19 mouse cellular contexts compared by ENCODE assay signal in genomic region chr3:120019826-120020683, GRCm38 (mm10).
DNase-seq lines count a peak whose midpoint lies in the region; ATAC-seq and TF ChIP-seq lines count a peak whose summit lies in the region.
"Had no signal": no experiment of that assay in that cellular context is flagged by ENCODE, and none has a peak within 500 bp of the region (broad histone marks: within the 10 kb centered on the region; RNA-seq: fewer than 3 reads in every experiment).

No protein-coding gene starts in this region.

- no peak for TF ChIP-seq CTCF in midbrain, postnatal 0 days (IDR thresholded peaks at IDR 0.05)

- no peaks in the 10 kb centered on the region for H3K27me3 ChIP-seq in hindbrain, embryonic 12.5 days
- H3K27me3 ChIP-seq in hindbrain, embryonic 10.5 days (ENCODE audit: insufficient read depth, poor library complexity, severe bottlenecking), result no peaks in the 10 kb centered on the region
- no peaks in the 10 kb centered on the region for H3K27me3 ChIP-seq in hindbrain, embryonic 14.5 days (ENCODE audit: control insufficient read depth, insufficient read depth, low read length)
- H3K27me3 ChIP-seq in midbrain, postnatal 0 days (ENCODE audit: insufficient read depth, low read length), result no peaks in the 10 kb centered on the region
- H3K27me3 ChIP-seq: embryonic facial prominence, embryonic 12.5 days; heart, embryonic 15.5 days; limb, embryonic 12.5 days; liver, embryonic 13.5 days had no signal

- H3K27ac ChIP-seq in hindbrain, embryonic 12.5 days, result no peak overlapping the region
- no peak overlapping the region for H3K27ac ChIP-seq in hindbrain, embryonic 10.5 days
- H3K27ac ChIP-seq in hindbrain, embryonic 14.5 days, result peak overlapping the region; percentile 11
- peak overlapping the region; percentile 4; the same call in 1 of the 2 replicates for H3K27ac ChIP-seq in midbrain, postnatal 0 days (ENCODE audit: low read depth, low read length)
- H3K27ac ChIP-seq: embryonic facial prominence, embryonic 12.5 days; heart, embryonic 15.5 days; limb, embryonic 12.5 days; liver, embryonic 13.5 days had no signal

- H3K4me3 ChIP-seq in hindbrain, embryonic 12.5 days, result no peak overlapping the region
- no peak overlapping the region for H3K4me3 ChIP-seq in hindbrain, embryonic 10.5 days
- H3K4me3 ChIP-seq in hindbrain, embryonic 14.5 days (replicated peaks; ENCODE audit: low read length), result no peak overlapping the region
- H3K4me3 ChIP-seq in midbrain, postnatal 0 days (ENCODE audit: low read depth, low read length), result no peak overlapping the region
- H3K4me3 ChIP-seq: embryonic facial prominence, embryonic 12.5 days; heart, embryonic 15.5 days; limb, embryonic 12.5 days; liver, embryonic 13.5 days had no signal

- peaks cover 5% of the 10 kb centered on the region; the same call in 1 of the 2 replicates for H3K4me1 ChIP-seq in hindbrain, embryonic 12.5 days
- no peaks in the 10 kb centered on the region for H3K4me1 ChIP-seq in hindbrain, embryonic 10.5 days (replicated peaks)
- peaks cover 11% of the 10 kb centered on the region; the same call in 1 of the 2 replicates for H3K4me1 ChIP-seq in hindbrain, embryonic 14.5 days (replicated peaks; ENCODE audit: control insufficient read depth, insufficient read depth, low read length)
- no peaks in the 10 kb centered on the region for H3K4me1 ChIP-seq in midbrain, postnatal 0 days (ENCODE audit: insufficient read depth, low read length)
- H3K4me1 ChIP-seq: embryonic facial prominence, embryonic 12.5 days; heart, embryonic 15.5 days; limb, embryonic 12.5 days; liver, embryonic 13.5 days had no signal

- DNase-seq in hindbrain, embryonic 10.5 days (ENCODE audit: low spot score), result no peak
- DNase-seq in R1 (ENCODE audit: low read depth, low spot score), result peak; percentile 38
- peak; percentile 42 for DNase-seq in hindbrain, embryonic 14.5 days (ENCODE audit: low spot score)
- peak; percentile 27 for DNase-seq in midbrain, postnatal 0 days (ENCODE audit: low spot score)
- no peak for DNase-seq in adrenal gland, adult 8-10 months
- no peak for DNase-seq in ovary, postnatal 10 days (ENCODE audit: low spot score)
- DNase-seq: B cell, adult 2 months; cerebellum, adult 8-10 months; gastrocnemius, postnatal 25 days; kidney, adult 11 months; liver, embryonic 13.5 days; lung, embryonic 14.5 days; lung, postnatal 36 days; right cerebral cortex, postnatal 25 days; thymus, adult 2 months had no signal

- no peaks in the 10 kb centered on the region for H3K9me3 ChIP-seq in hindbrain, embryonic 12.5 days (replicated peaks)
- H3K9me3 ChIP-seq in hindbrain, embryonic 10.5 days, result no peaks in the 10 kb centered on the region
- 0 out of 2 replicates have a peak, but pooled peaks cover 4% of the 10 kb centered on the region for H3K9me3 ChIP-seq in hindbrain, embryonic 14.5 days (ENCODE audit: control insufficient read depth, low read length)
- no peaks in the 10 kb centered on the region for H3K9me3 ChIP-seq in midbrain, postnatal 0 days (ENCODE audit: low read length)
- H3K9me3 ChIP-seq: embryonic facial prominence, embryonic 12.5 days; heart, embryonic 15.5 days; limb, embryonic 12.5 days had no signal

- H3K4me2 ChIP-seq in hindbrain, embryonic 12.5 days (replicated peaks), result no peak overlapping the region
- peak overlapping the region; percentile 24 for H3K4me2 ChIP-seq in hindbrain, embryonic 14.5 days (replicated peaks)
- H3K4me2 ChIP-seq in midbrain, postnatal 0 days (ENCODE audit: low read depth, low read length, poor library complexity, severe bottlenecking), result no peak overlapping the region
- H3K4me2 ChIP-seq: embryonic facial prominence, embryonic 12.5 days; heart, embryonic 15.5 days; limb, embryonic 12.5 days; liver, embryonic 13.5 days; lung, embryonic 14.5 days had no signal

- peak; percentile 60 for ATAC-seq in hindbrain, embryonic 12.5 days (ENCODE audit: low FRiP score)
- ATAC-seq in hindbrain, embryonic 14.5 days (ENCODE audit: low FRiP score), result peak; percentile 69
- no peak for ATAC-seq in midbrain, postnatal 0 days (ENCODE audit: low FRiP score)

- WGBS in hindbrain, embryonic 12.5 days, result 54% methylated on average over 10 of the region's 10 CpGs
- 81% methylated on average over 10 of the region's 10 CpGs for WGBS in hindbrain, embryonic 10.5 days
- WGBS in hindbrain, embryonic 14.5 days, result 40% methylated on average over 10 of the region's 10 CpGs
- WGBS in midbrain, postnatal 0 days, result 29% methylated on average over 10 of the region's 10 CpGs

- no peaks in the 10 kb centered on the region for H3K36me3 ChIP-seq in hindbrain, embryonic 12.5 days
- H3K36me3 ChIP-seq in hindbrain, embryonic 10.5 days, result no peaks in the 10 kb centered on the region
- H3K36me3 ChIP-seq in hindbrain, embryonic 14.5 days (replicated peaks; ENCODE audit: control insufficient read depth, insufficient read depth), result no peaks in the 10 kb centered on the region
- no peaks in the 10 kb centered on the region for H3K36me3 ChIP-seq in midbrain, postnatal 0 days (ENCODE audit: insufficient read depth, low read length)
- H3K36me3 ChIP-seq: embryonic facial prominence, embryonic 12.5 days; heart, embryonic 15.5 days; limb, embryonic 12.5 days; liver, embryonic 13.5 days had no signal

- H3K9ac ChIP-seq in hindbrain, embryonic 12.5 days, result no peak overlapping the region
- H3K9ac ChIP-seq in hindbrain, embryonic 14.5 days, result no peak overlapping the region
- no peak overlapping the region for H3K9ac ChIP-seq in midbrain, postnatal 0 days (replicated peaks; ENCODE audit: low read length, poor library complexity, severe bottlenecking)
- H3K9ac ChIP-seq: embryonic facial prominence, embryonic 12.5 days; heart, embryonic 15.5 days; limb, embryonic 12.5 days; liver, embryonic 13.5 days; lung, embryonic 14.5 days had no signal

Comparison
In these comparisons a context has a peak if more than half of its experiments do, and no peak if none do; other contexts are left out.
1. H3K27ac ChIP-seq: peak in hindbrain, embryonic 14.5 days (single experiment) and midbrain, postnatal 0 days (single experiment); none in hindbrain, embryonic 12.5 days (single experiment) and hindbrain, embryonic 10.5 days (single experiment).
2. DNase-seq: peak in R1 (single experiment), hindbrain, embryonic 14.5 days (single experiment) and midbrain, postnatal 0 days (single experiment); none in hindbrain, embryonic 10.5 days (single experiment), adrenal gland, adult 8-10 months (single experiment) and ovary, postnatal 10 days (single experiment).